Mouse (Mus musculus) ovary, adult 18-20 months (tissue): ENCODE results near the gene Isl1.

Experiments used
- DNase-seq: peaks from one replicate; pipeline ENCODE4 v3.0.0; 2022; ENCODE audit warnings: low spot score, mixed read lengths

Isl1 gene

GRCm38 (mm10) chr13:116309584-116310462, at the start of gene Isl1:
TSS of gene Isl1 (minus strand) at chr13:116309689.
- DNase-seq = peak; percentile 30

GRCm38 (mm10) chr13:116335763-116336162, 26.3 kb upstream of the Isl1 start:
- no peak for DNase-seq

GRCm38 (mm10) chr13:116313636-116314530, 4.4 kb upstream of the Isl1 start:
- DNase-seq = no peak

- DNase-seq = no peak
Measured at GRCm38 (mm10) chr13:116311871-116312720, 2.6 kb upstream of the Isl1 start.

- DNase-seq = no peak
Measured at GRCm38 (mm10) chr13:116311011-116311410, 1.5 kb upstream of the Isl1 start.

- no peak for DNase-seq
Measured at GRCm38 (mm10) chr13:116310463-116310765, 925 bp upstream of the Isl1 start.

- DNase-seq = no peak
Measured at GRCm38 (mm10) chr13:116308933-116309583, 431 bp downstream of the Isl1 start.

GRCm38 (mm10) chr13:116308121-116308932, 1.2 kb downstream of the Isl1 start:
- DNase-seq = no peak

- no peak for DNase-seq
Measured at GRCm38 (mm10) chr13:116306591-116306990, 2.9 kb downstream of the Isl1 start.

GRCm38 (mm10) chr13:116305721-116306120, 3.8 kb downstream of the Isl1 start:
- DNase-seq = no peak

GRCm38 (mm10) chr13:116304713-116305470, 4.6 kb downstream of the Isl1 start:
- DNase-seq = no peak

GRCm38 (mm10) chr13:116303766-116304165, 5.7 kb downstream of the Isl1 start:
- DNase-seq = no peak

GRCm38 (mm10) chr13:116302861-116303260, 6.6 kb downstream of the Isl1 start:
- no peak for DNase-seq

GRCm38 (mm10) chr13:116301706-116302105, 7.8 kb downstream of the Isl1 start:
- DNase-seq = no peak

- no peak for DNase-seq
Measured at GRCm38 (mm10) chr13:116299241-116299640, 10.2 kb downstream of the Isl1 start.

- no peak for DNase-seq
Measured at GRCm38 (mm10) chr13:116298641-116299170, 10.8 kb downstream of the Isl1 start.

GRCm38 (mm10) chr13:116298001-116298400, 11.5 kb downstream of the Isl1 start:
- DNase-seq = no peak

- DNase-seq = no peak
Measured at GRCm38 (mm10) chr13:116297048-116297811, 12.3 kb downstream of the Isl1 start.

- no peak for DNase-seq
Measured at GRCm38 (mm10) chr13:116295401-116295800, 14.1 kb downstream of the Isl1 start.
